ENCODE assay signal across 8 mouse cellular contexts in the genomic region with DNA sequence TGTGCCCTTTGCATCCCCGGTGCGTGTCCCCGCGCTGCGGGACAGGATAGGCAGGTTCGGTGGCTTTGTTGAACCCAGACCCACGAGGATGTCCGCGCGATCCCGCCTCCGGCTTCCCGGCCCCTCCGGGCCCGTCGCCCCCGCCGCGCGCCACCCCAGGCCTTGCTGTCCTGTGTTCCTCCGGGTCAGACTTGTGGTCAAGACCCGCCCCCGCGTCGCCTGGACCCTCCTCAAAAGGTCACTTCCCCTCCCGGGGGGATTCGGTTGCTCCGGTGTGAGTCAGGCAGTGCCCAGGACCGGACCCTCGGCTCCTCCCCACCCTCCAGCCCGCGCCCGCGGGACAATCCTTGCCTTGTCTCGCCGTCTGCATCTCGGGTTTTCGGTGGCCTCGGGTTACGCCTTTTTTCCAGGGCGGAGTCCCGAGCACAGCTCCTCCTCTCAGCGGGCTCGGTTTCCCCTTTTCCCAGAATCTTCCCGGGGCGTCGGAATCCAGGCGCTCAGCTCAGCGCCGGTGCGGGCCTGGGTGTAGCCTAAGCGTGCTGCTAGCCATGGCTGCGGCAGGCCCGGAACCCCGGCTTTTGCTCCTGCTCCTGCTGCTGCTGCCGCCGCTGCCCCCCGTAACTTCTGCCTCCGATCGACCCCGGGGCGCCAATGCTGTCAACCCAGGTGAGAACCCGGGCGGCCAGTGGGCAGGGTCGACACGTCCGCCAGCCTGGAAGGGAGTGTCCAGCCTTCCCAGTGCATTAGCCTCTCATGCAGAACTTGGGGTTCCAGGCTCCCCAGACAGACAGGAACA. TPM values are rescaled to one million over a fixed set of nuclear protein-coding genes. Genes with fewer than 3 reads are reported as not detected.
DNase-seq lines count a peak whose midpoint lies in the region; ATAC-seq and TF ChIP-seq lines count a peak whose summit lies in the region.

No protein-coding gene starts in this region.

- no peak for TF ChIP-seq RAD21 in MEL (IDR thresholded peaks at IDR 0.05; ENCODE audit: low read depth, low read length)

- WGBS in forebrain, embryonic 16.5 days: under 1% methylated on average over 65 of the region's 67 CpGs
- WGBS in lung, adult 2 months: under 1% methylated on average over 67 of the region's 67 CpGs

- no peak; a peak in 1 of 4 replicates for TF ChIP-seq EP300 in MEL (IDR thresholded peaks at IDR 0.05; ENCODE audit: low read depth in 1 of 2, low read length in 2 of 2)

- peak overlapping the region; percentile 77 for H3K27ac ChIP-seq in MEL (ENCODE audit: control insufficient read depth, low read depth, low read length)
- H3K27ac ChIP-seq in forebrain, embryonic 16.5 days (ENCODE audit: low read length): peak overlapping the region; percentile 94

- H3K9me3 ChIP-seq in MEL (replicated peaks; ENCODE audit: insufficient read depth, low read length): no peaks in the 10 kb centered on the region
- no peaks in the 10 kb centered on the region for H3K9me3 ChIP-seq in forebrain, embryonic 16.5 days (ENCODE audit: control insufficient read depth, low read length)

- ATAC-seq in forebrain, embryonic 16.5 days: peak; percentile 57

- peak; percentile 80 for DNase-seq in MEL (ENCODE audit: low read depth, low spot score)
- DNase-seq in cerebellum, adult 18-20 months: peak; percentile 76 to 83
- peak; percentile 81 for DNase-seq in heart, postnatal 25 days (ENCODE audit: low spot score)
- DNase-seq in layer of hippocampus, adult 18-20 months (ENCODE audit: low spot score in 2 of 2): peak; percentile 75 to 80
- DNase-seq in lung, adult 2 months: peak; percentile 86
- DNase-seq in ovary, adult 18-20 months (ENCODE audit: low spot score): peak; percentile 70
- peak; percentile 39 for DNase-seq in thymus, postnatal 0 days (ENCODE audit: low spot score)

- peak overlapping the region; percentile 92 for H3K9ac ChIP-seq in MEL (ENCODE audit: control insufficient read depth, low read depth, low read length, poor library complexity, severe bottlenecking)
- peak overlapping the region; percentile 99 for H3K9ac ChIP-seq in forebrain, embryonic 16.5 days (replicated peaks; ENCODE audit: low read depth, low read length)

- peaks cover 7% of the 10 kb centered on the region; the same call in 1 of the 2 replicates for H3K79me2 ChIP-seq in MEL (ENCODE audit: control insufficient read depth, insufficient read depth, low read length, poor library complexity)

- no peak for TF ChIP-seq CTCF in MEL (IDR thresholded peaks at IDR 0.05 in 2 of 3, conservative IDR thresholded peaks at IDR 0.05 in 1 of 3; ENCODE audit: control insufficient read depth in 1 of 3, insufficient read depth in 1 of 3, low read depth in 2 of 3, low read length in 3 of 3, poor library complexity in 1 of 3, severe bottlenecking in 1 of 3)
- TF ChIP-seq CTCF in lung, adult 2 months (IDR thresholded peaks at IDR 0.05; ENCODE audit: insufficient read depth, low read length): no peak

- peaks cover 0 to 9% of the 10 kb centered on the region in 2 experiments; a peak in 2 of 4 replicates for H3K4me1 ChIP-seq in MEL (ENCODE audit: control insufficient read depth in 1 of 2, insufficient read depth in 2 of 2, low read length in 2 of 2)
- H3K4me1 ChIP-seq in forebrain, embryonic 16.5 days (replicated peaks; ENCODE audit: control insufficient read depth, insufficient read depth, low read length): peaks cover 14% of the 10 kb centered on the region
- H3K4me1 ChIP-seq in lung, adult 2 months (ENCODE audit: control insufficient read depth, insufficient read depth, low read length): peaks cover 3% of the 10 kb centered on the region; the same call in 1 of the 2 replicates

- TF ChIP-seq POLR2A in MEL (IDR thresholded peaks at IDR 0.05; ENCODE audit: control insufficient read depth in 1 of 2, insufficient read depth in 1 of 2, low read depth in 1 of 2, low read length in 2 of 2, poor library complexity in 1 of 2): no peak; a peak in 2 of 4 replicates
- TF ChIP-seq POLR2A in lung, adult 2 months (IDR thresholded peaks at IDR 0.05; ENCODE audit: borderline replicate concordance, extremely low read depth, low read depth, low read length): peak; percentile 67; the same call in 1 of the 2 replicates

- H3K27me3 ChIP-seq in MEL (ENCODE audit: control insufficient read depth in 1 of 2, insufficient read depth in 2 of 2, low read length in 2 of 2): no peaks in the 10 kb centered on the region
- H3K27me3 ChIP-seq in forebrain, embryonic 16.5 days (replicated peaks; ENCODE audit: control insufficient read depth, insufficient read depth, low read length): no peaks in the 10 kb centered on the region

- intact Hi-C loops in heart, postnatal 25 days (cut with DNase I): loop anchor here (2.0 to 5.0 kb wide), 2 partner anchors 25 to 790 kb away; a partner anchor contains a TSS

- H3K4me3 ChIP-seq in MEL (ENCODE audit: control insufficient read depth in 1 of 2, insufficient read depth in 1 of 2, low read depth in 2 of 2, low read length in 2 of 2): peak overlapping the region; percentile 78 to 95
- peak overlapping the region; percentile 91 for H3K4me3 ChIP-seq in forebrain, embryonic 16.5 days (replicated peaks; ENCODE audit: low read length)
- peak overlapping the region; percentile 83 for H3K4me3 ChIP-seq in lung, adult 2 months (replicated peaks; ENCODE audit: extremely low read depth, low read depth, low read length)

- 0 out of 4 replicates have a peak, but pooled peaks cover 0 to 2% of the 10 kb centered on the region in 2 experiments for H3K36me3 ChIP-seq in MEL (ENCODE audit: control insufficient read depth in 1 of 2, insufficient read depth in 2 of 2, low read length in 2 of 2)
- H3K36me3 ChIP-seq in forebrain, embryonic 16.5 days (ENCODE audit: control insufficient read depth, insufficient read depth): peaks cover 26% of the 10 kb centered on the region

- peak overlapping the region; percentile 80 for H3K4me2 ChIP-seq in forebrain, embryonic 16.5 days (ENCODE audit: low read length)

TF ChIP-seq in MEL, 35 proteins besides CTCF, POLR2A, EP300 and RAD21 (continues in another document):
- TF ChIP-seq ZMIZ1 (IDR thresholded peaks at IDR 0.05; ENCODE audit: low read depth, low read length): peak; percentile 62; the same call in 1 of the 2 replicates
- TF ChIP-seq MXI1 (IDR thresholded peaks at IDR 0.05; ENCODE audit: low read depth, low read length): peak; percentile 15; the same call in 1 of the 2 replicates
- peak; percentile 11 for TF ChIP-seq SIN3A (IDR thresholded peaks at IDR 0.05; ENCODE audit: low read length)
- TF ChIP-seq NRF1 (IDR thresholded peaks at IDR 0.05; ENCODE audit: insufficient read depth, low read depth, low read length, poor library complexity, severe bottlenecking): 0 out of 2 replicates have a peak, but pooled peaks have one; percentile 11

RNA-seq across cellular contexts. Expression of a gene that starts 0.5 kb away (rescaled TPM):
- total RNA-seq in MEL (2012; rRNA removed): 51.8 and 56.6 TPM in 2 replicates
- 100 to 1,000 TPM in 1 of 2 experiments, not detected in 1; 123 TPM for polyA plus RNA-seq in MEL (2012; ENCODE audit: insufficient read depth in 1 of 2, insufficient read length in 2 of 2, low read depth in 1 of 2, low replicate concordance in 2 of 2, missing spikeins in 1 of 2)
- 107 and 131 TPM in 2 replicates for polyA plus RNA-seq in forebrain, embryonic 16.5 days (2015; fragmentation: Nextera tagmentation; extraction: Ambion mirVana)
- 10 to 100 TPM; 57.2 to 67.0 TPM for total RNA-seq in heart, postnatal 25 days (2021)
- total RNA-seq in layer of hippocampus, adult 18-20 months (2021): 10 to 100 TPM; 82.8 to 96.2 TPM
- 70.3 and 82.0 TPM in 2 replicates for polyA plus RNA-seq in lung, adult 2 months (2012; rRNA removed)
- polyA plus RNA-seq in thymus, postnatal 0 days (2015; fragmentation: Nextera tagmentation; extraction: Ambion mirVana): 66.8 and 72.3 TPM in 2 replicates

RNA-seq across cellular contexts. Expression of a gene that starts 0.5 kb away (rescaled TPM):
- 47.3 and 56.0 TPM in 2 replicates for total RNA-seq in MEL (2012; rRNA removed)
- polyA plus RNA-seq in MEL (2012; ENCODE audit: insufficient read depth in 1 of 2, insufficient read length in 2 of 2, low read depth in 1 of 2, low replicate concordance in 2 of 2, missing spikeins in 1 of 2): 10 to 100 TPM in 1 of 2 experiments, not detected in 1; 62.8 TPM
- polyA plus RNA-seq in forebrain, embryonic 16.5 days (2015; fragmentation: Nextera tagmentation; extraction: Ambion mirVana): 31.6 and 36.5 TPM in 2 replicates
- total RNA-seq in heart, postnatal 25 days (2021): 10 to 100 TPM; 37.5 to 40.4 TPM
- 10 to 100 TPM; 38.5 to 43.1 TPM for total RNA-seq in layer of hippocampus, adult 18-20 months (2021)
- polyA plus RNA-seq in lung, adult 2 months (2012; rRNA removed): 84.8 and 85.6 TPM in 2 replicates
- 9.4 and 9.9 TPM in 2 replicates for polyA plus RNA-seq in thymus, postnatal 0 days (2015; fragmentation: Nextera tagmentation; extraction: Ambion mirVana)

RNA-seq across cellular contexts. Expression of a gene that starts 20.9 kb away (rescaled TPM):
- total RNA-seq in MEL (2012; rRNA removed): 1.0 and 1.2 TPM in 2 replicates
- 1 to 10 TPM in 1 of 2 experiments, not detected in 1; 2.1 TPM for polyA plus RNA-seq in MEL (2012; ENCODE audit: insufficient read depth in 1 of 2, insufficient read length in 2 of 2, low read depth in 1 of 2, low replicate concordance in 2 of 2, missing spikeins in 1 of 2)
- 0.21 and 0.58 TPM in 2 replicates for polyA plus RNA-seq in forebrain, embryonic 16.5 days (2015; fragmentation: Nextera tagmentation; extraction: Ambion mirVana)
- total RNA-seq in heart, postnatal 25 days (2021): 10 to 100 TPM in 1 of 2 experiments, 1 to 10 TPM in 1; 8.9 to 10.4 TPM
- total RNA-seq in layer of hippocampus, adult 18-20 months (2021): under 1 TPM in 1 of 2 experiments, not detected in 1; 0.61 TPM
- polyA plus RNA-seq in lung, adult 2 months (2012; rRNA removed): 20.6 and 27.6 TPM in 2 replicates
- polyA plus RNA-seq in thymus, postnatal 0 days (2015; fragmentation: Nextera tagmentation; extraction: Ambion mirVana): 1.2 and 2.2 TPM in 2 replicates

RNA-seq across cellular contexts. Expression of a gene that starts 34.3 kb away (rescaled TPM):
- total RNA-seq in MEL (2012; rRNA removed): 151 and 164 TPM in 2 replicates
- polyA plus RNA-seq in MEL (2012; ENCODE audit: insufficient read depth in 1 of 2, insufficient read length in 2 of 2, low read depth in 1 of 2, low replicate concordance in 2 of 2, missing spikeins in 1 of 2): 100 to 1,000 TPM in 1 of 2 experiments, not detected in 1; 184 TPM
- 292 and 326 TPM in 2 replicates for polyA plus RNA-seq in forebrain, embryonic 16.5 days (2015; fragmentation: Nextera tagmentation; extraction: Ambion mirVana)
- total RNA-seq in heart, postnatal 25 days (2021): 100 to 1,000 TPM; 172 to 177 TPM
- 100 to 1,000 TPM; 237 to 255 TPM for total RNA-seq in layer of hippocampus, adult 18-20 months (2021)
- 203 and 217 TPM in 2 replicates for polyA plus RNA-seq in lung, adult 2 months (2012; rRNA removed)
- 298 and 312 TPM in 2 replicates for polyA plus RNA-seq in thymus, postnatal 0 days (2015; fragmentation: Nextera tagmentation; extraction: Ambion mirVana)

RNA-seq across cellular contexts. Expression of a gene that starts 38.9 kb away (rescaled TPM):
- 0.42 and 0.52 TPM in 2 replicates for total RNA-seq in MEL (2012; rRNA removed)
- 1 to 10 TPM in 1 of 2 experiments, not detected in 1; 1.4 TPM for polyA plus RNA-seq in MEL (2012; ENCODE audit: insufficient read depth in 1 of 2, insufficient read length in 2 of 2, low read depth in 1 of 2, low replicate concordance in 2 of 2, missing spikeins in 1 of 2)
- 3.9 and 4.3 TPM in 2 replicates for polyA plus RNA-seq in forebrain, embryonic 16.5 days (2015; fragmentation: Nextera tagmentation; extraction: Ambion mirVana)
- total RNA-seq in heart, postnatal 25 days (2021): not detected
- 100 to 1,000 TPM; 228 to 230 TPM for total RNA-seq in layer of hippocampus, adult 18-20 months (2021)
- 0.03 TPM in 1 of 2 replicates, not detected in the other for polyA plus RNA-seq in lung, adult 2 months (2012; rRNA removed)
- polyA plus RNA-seq in thymus, postnatal 0 days (2015; fragmentation: Nextera tagmentation; extraction: Ambion mirVana): 0.18 and 0.24 TPM in 2 replicates

Comparison
In these comparisons a context has a peak if more than half of its experiments do, and no peak if none do; other contexts are left out.
1. Peak in every context shown above with its lines: DNase-seq, ATAC-seq, H3K4me3 ChIP-seq and H3K27ac ChIP-seq.